Mouse (Mus musculus): ENCODE measurements around the gene Rhox4f.
"Not testable (repeated sequence)": the region's sequence is repeated elsewhere in the genome, so short reads cannot be mapped to it uniquely, and the experiment has no call there.

Rhox4f gene

DNA sequence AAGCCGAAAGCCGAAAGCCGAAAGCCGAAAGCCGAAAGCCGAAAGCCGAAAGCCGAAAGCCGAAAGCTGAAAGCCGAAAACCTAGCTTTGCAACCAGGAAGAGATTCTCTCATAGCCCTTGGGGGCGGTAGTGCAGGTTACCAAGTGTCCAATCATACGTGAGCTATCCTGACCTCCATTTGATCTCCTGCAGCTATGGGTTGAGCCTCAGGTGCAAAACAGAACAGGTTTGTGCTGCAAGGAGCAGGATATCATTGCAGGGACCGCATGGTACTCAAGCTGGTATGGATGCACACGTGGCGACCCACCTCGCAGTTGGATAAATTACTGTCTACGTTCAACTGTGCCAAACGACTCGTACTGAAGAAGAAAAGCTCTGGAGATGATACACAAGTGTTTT lies at the start of gene Rhox4f:
Gene Rhox4f (minus strand): TSS at position 101 of the 400 bp plus-strand sequence.
- not testable (repeated sequence) for DNase-seq

- DNase-seq: not testable (repeated sequence)
Measured at GRCm38 (mm10) chrX:37651227-37651626, 43.7 kb upstream of the Rhox4f start, which contains the start of gene Rhox4g. Gene Rhox4g (minus strand): TSS chrX:37651327.

DNA sequence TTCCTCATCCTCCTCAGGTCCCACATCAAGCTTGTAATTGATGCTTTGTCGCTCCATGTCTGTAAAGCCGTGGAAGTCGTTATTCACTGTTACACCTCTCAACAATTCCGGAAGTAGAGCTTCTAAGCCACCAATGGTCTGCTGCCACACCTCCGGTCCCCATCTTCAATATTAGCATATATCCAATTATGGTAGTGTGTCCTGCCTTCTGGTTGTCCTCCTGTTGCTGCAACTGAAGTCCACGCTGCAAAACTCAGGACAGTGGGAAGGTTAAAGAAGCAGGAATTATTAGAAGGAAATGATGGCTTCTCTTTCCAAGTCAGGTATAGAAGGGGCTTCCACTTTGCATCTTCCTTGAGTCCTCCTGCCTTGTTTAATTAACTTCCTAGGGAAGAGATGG lies 35.9 kb upstream of the Rhox4f start, which contains the start of gene Rhox2g:
Gene Rhox2g (minus strand): TSS at position 101 of the 400 bp plus-strand sequence.
- not testable (repeated sequence) for DNase-seq

- DNase-seq: not testable (repeated sequence)
Measured at GRCm38 (mm10) chrX:37628512-37628911, 21.0 kb upstream of the Rhox4f start, which contains the start of gene Rhox3g. Gene Rhox3g (minus strand): TSS chrX:37628612.

GRCm38 (mm10) chrX:37580692-37581091 lies 26.8 kb downstream of the Rhox4f start, which contains the start of gene Rhox3f:
Gene Rhox3f (plus strand): TSS chrX:37580992.
- not testable (repeated sequence) for DNase-seq

GRCm38 (mm10) chrX:37572638-37573037 lies 34.9 kb downstream of the Rhox4f start:
- DNase-seq: not testable (repeated sequence)

DNA sequence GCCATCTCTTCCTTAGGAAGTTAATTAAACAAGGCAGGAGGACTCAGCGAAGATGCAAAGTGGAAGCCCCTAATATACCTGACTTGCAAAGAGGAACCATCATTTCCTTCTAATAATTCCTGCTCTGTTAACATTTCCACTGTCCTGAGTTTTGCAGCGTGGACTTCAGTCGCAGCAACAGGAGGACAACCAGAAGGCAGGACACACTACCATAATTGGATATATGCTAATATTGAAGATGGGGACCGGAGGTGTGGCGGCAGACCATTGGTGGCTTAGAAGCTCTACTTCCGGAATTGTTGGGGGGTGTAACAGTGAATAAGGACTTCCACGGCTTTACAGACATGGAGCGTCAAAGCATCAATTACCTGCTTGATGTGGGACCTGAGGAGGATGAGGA lies 36.4 kb downstream of the Rhox4f start, which contains the start of gene Rhox2f:
Gene Rhox2f (plus strand): TSS at position 301 of the 400 bp plus-strand sequence.
- DNase-seq: not testable (repeated sequence)

GRCm38 (mm10) chrX:37557112-37557511 lies 50.4 kb downstream of the Rhox4f start, which contains the start of gene Rhox4e:
Gene Rhox4e (plus strand): TSS chrX:37557412.
- DNase-seq: not testable (repeated sequence)
